Mouse (Mus musculus) C2C12 (cell line): ENCODE results near the gene Prss33. TPM values are rescaled to one million over a fixed set of nuclear protein-coding genes. Genes with fewer than 3 reads are reported as not detected.

Source experiments
- H3K27me3 ChIP-seq: one replicate; pipeline ENCODE4 v1.6.1; 2011; ENCODE audit not compliant: control insufficient read depth, insufficient read depth, insufficient read length
- H3K36me3 ChIP-seq: one replicate; pipeline ENCODE4 v1.6.1; 2011; ENCODE audit not compliant: control insufficient read depth, insufficient read depth
- H3K4me3 ChIP-seq: one replicate; pipeline ENCODE4 v1.5.1; 2011; ENCODE audit warnings: mild to moderate bottlenecking, control low read depth; ENCODE audit not compliant: poor library complexity, insufficient read depth, severe bottlenecking
- H3K79me2 ChIP-seq: one replicate; pipeline ENCODE4 v1.6.1; 2011; ENCODE audit not compliant: control insufficient read depth, insufficient read depth
- H3K79me3 ChIP-seq: one replicate; pipeline ENCODE4 v1.6.1; 2011; ENCODE audit warnings: low read depth, control low read depth
- H3ac ChIP-seq: one replicate; pipeline ENCODE3; 2011; ENCODE audit warnings: low read depth; ENCODE audit not compliant: control insufficient read depth, insufficient read length
- CEBPB ChIP-seq: IDR thresholded peaks from one replicate; pipeline ENCODE4 v1.6.1; 2011; ENCODE audit warnings: low read depth, mild to moderate bottlenecking, control low read depth, moderate library complexity
- CTCF ChIP-seq: IDR thresholded peaks from one replicate; pipeline ENCODE4 v1.5.1; 2011; ENCODE audit not compliant: control insufficient read depth, insufficient read depth, insufficient read length
- FOSL1 ChIP-seq: IDR thresholded peaks from one replicate; pipeline ENCODE4 v1.8.0; 2011; ENCODE audit warnings: mild to moderate bottlenecking, low read length; ENCODE audit not compliant: poor library complexity, insufficient read depth, severe bottlenecking
- MAX ChIP-seq: IDR thresholded peaks from one replicate; pipeline ENCODE4 v1.6.1; 2011; ENCODE audit warnings: mild to moderate bottlenecking, control low read depth
- MYOD1 ChIP-seq: IDR thresholded peaks from one replicate; pipeline ENCODE4 v1.6.1; 2011; ENCODE audit warnings: low read depth; ENCODE audit not compliant: control insufficient read depth, insufficient read length
- MYOG ChIP-seq: IDR thresholded peaks from one replicate; pipeline ENCODE4 v1.6.1; 2011; ENCODE audit not compliant: control insufficient read depth, insufficient read length; ENCODE audit errors: extremely low read depth
- USF1 ChIP-seq: IDR thresholded peaks from one replicate; pipeline ENCODE4 v1.6.1; 2011; ENCODE audit warnings: low read depth, mild to moderate bottlenecking, control low read depth, moderate library complexity
- polyA plus RNA-seq: library from polyadenylated mRNA; unstranded; fragments of >200 nt; fragmentation: generic; extraction: Trizol; gene quantifications from one replicate; pipeline ENCODE4 v1.2.1, GENCODE M21; 2012; ENCODE audit warnings: missing spikeins

The Prss33 gene
- polyA plus RNA-seq, 1 experiment, result not detected

GRCm38 (mm10) chr17:23868513-23868912 lies 32.7 kb upstream of the Prss33 start:
- TF ChIP-seq USF1, result no peak
- TF ChIP-seq CEBPB, result no peak
- TF ChIP-seq MAX, result no peak
- no peak for TF ChIP-seq CTCF
- no peak for TF ChIP-seq MYOD1
- no peak for TF ChIP-seq FOSL1
- no peak for TF ChIP-seq MYOG
- no peaks in the 10 kb centered on the region for H3K36me3 ChIP-seq
- peaks cover 16% of the 10 kb centered on the region for H3K27me3 ChIP-seq
- no peak overlapping the region for H3K4me3 ChIP-seq
- no peak overlapping the region for H3ac ChIP-seq
- no peaks in the 10 kb centered on the region for H3K79me2 ChIP-seq
- no peaks in the 10 kb centered on the region for H3K79me3 ChIP-seq

- no peak for TF ChIP-seq CTCF
- no peak for TF ChIP-seq MYOG
- TF ChIP-seq USF1, result no peak
- no peak for TF ChIP-seq FOSL1
- no peak within 1 kb of the TSS for H3ac ChIP-seq
- H3K36me3 ChIP-seq, result no peaks in the 10 kb centered on the region
- no peak within 1 kb of the TSS for H3K4me3 ChIP-seq
- H3K27me3 ChIP-seq, result peaks cover 16% of the 10 kb centered on the region
- no peaks in the 10 kb centered on the region for H3K79me3 ChIP-seq
- no peaks in the 10 kb centered on the region for H3K79me2 ChIP-seq
These were observed 31.9 kb upstream of the Prss33 start, which contains the start of gene Prss21 for GRCm38 (mm10) chr17:23867756-23868155. Gene Prss21 (plus strand): TSS chr17:23868056.

GRCm38 (mm10) chr17:23862926-23863325 lies 27.1 kb upstream of the Prss33 start:
- Histone ChIP-seq H3ac (no peak overlapping the region), H3K79me3 (no peaks in the 10 kb centered on the region), H3K79me2 (no peaks in the 10 kb centered on the region), H3K27me3 (peaks cover 3% of the 10 kb centered on the region), H3K36me3 (no peaks in the 10 kb centered on the region), H3K4me3 (no peak overlapping the region)
- TF ChIP-seq MAX (no peak), USF1 (no peak), CTCF (no peak), MYOG (no peak), FOSL1 (no peak), CEBPB (no peak), MYOD1 (no peak)

- H3K4me3 ChIP-seq, result no peak overlapping the region
- no peaks in the 10 kb centered on the region for H3K36me3 ChIP-seq
- TF ChIP-seq CEBPB (no peak), CTCF (no peak), MYOD1 (no peak), MAX (no peak), MYOG (no peak), USF1 (no peak), FOSL1 (no peak)
- no peaks in the 10 kb centered on the region for H3K79me2 ChIP-seq
- H3K79me3 ChIP-seq, result no peaks in the 10 kb centered on the region
- no peak overlapping the region for H3ac ChIP-seq
- H3K27me3 ChIP-seq, result no peaks in the 10 kb centered on the region
These were observed 22.1 kb upstream of the Prss33 start for GRCm38 (mm10) chr17:23857913-23858312.

- H3K4me3 ChIP-seq, result no peak overlapping the region
- H3K27me3 ChIP-seq, result no peaks in the 10 kb centered on the region
- H3K79me3 ChIP-seq, result no peaks in the 10 kb centered on the region
- no peaks in the 10 kb centered on the region for H3K79me2 ChIP-seq
- H3ac ChIP-seq, result no peak overlapping the region
- H3K36me3 ChIP-seq, result no peaks in the 10 kb centered on the region
- TF ChIP-seq MAX (no peak), CEBPB (no peak), FOSL1 (no peak), MYOD1 (no peak), USF1 (no peak), CTCF (no peak), MYOG (no peak)
These were observed 21.3 kb upstream of the Prss33 start for GRCm38 (mm10) chr17:23857193-23857592.

- peak; percentile 91 for TF ChIP-seq USF1
- no peak for TF ChIP-seq MAX
- TF ChIP-seq MYOD1, result no peak
- Histone ChIP-seq H3K79me3 (no peaks in the 10 kb centered on the region), H3K4me3 (no peak overlapping the region), H3K36me3 (no peaks in the 10 kb centered on the region), H3K27me3 (no peaks in the 10 kb centered on the region), H3ac (no peak overlapping the region), H3K79me2 (no peaks in the 10 kb centered on the region)
These were observed 18.4 kb upstream of the Prss33 start for GRCm38 (mm10) chr17:23854229-23854765.
